Mouse (Mus musculus): ENCODE results near the gene Rps27l.

Gene Rps27l

DNA sequence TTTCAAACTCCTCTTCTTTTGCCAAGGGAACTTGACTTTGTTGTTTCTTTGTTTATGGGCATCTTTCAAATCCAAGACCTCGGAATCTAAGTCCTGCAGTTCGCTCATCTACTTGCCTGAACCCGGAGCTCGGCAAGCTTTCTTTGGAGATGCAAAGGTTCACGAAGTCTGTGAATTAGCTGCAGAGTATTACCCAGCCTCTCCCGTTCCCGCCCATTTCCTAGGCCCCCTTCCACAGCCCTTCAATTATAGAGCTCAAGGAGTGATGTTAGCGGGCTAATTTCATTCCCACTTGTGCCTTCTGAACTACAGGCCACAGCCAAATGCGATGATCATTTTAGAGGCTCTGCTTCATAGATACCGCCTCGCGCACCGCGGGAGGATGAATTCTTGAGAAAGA lies 25.9 kb upstream of the Rps27l start:
- no peak for DNase-seq (ENCODE audit: extremely low read depth, low read depth)

DNA sequence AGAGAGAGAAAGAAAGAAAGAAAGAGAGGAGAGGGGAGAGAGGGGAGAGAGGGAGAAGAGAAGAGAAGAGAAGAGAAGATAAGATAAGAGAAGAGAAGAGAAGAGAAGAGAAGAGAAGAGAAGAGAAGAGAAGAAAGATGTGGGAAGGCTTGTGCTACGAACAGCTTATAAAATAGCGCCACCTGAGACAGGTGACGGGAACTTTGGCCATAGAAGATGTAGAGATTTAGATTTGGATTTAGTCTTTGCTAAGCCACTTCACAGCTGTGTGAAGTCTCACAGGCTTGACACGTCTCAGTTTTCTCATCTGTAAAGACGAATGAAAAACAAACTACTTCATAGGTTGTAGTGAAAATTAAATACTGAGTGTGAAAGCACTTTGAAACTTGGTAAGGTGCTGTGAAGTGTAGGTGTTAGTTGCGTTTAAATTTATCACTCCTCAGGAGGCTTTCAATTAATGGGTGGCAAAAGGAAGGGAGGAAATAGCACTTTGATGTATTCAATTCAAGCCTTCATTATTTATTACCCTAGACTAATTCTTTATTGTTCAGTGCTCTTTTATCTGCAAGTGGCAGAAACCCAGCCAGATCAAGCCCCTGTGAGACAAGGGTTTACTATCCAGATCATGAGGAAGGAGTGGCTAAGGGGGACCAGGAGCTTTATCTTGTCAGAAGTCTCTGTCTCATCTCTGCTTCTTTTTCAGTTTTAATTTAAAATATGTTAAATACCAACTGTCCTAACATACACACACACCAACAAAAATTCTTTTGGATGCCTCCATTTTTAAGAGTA lies 25.2 kb upstream of the Rps27l start:
- peak; percentile 15 for DNase-seq (ENCODE audit: extremely low read depth, low read depth)

GRCm38 (mm10) chr9:66922076-66922475 lies 23.8 kb upstream of the Rps27l start:
- peak; percentile 14 for DNase-seq (ENCODE audit: extremely low read depth, low read depth)

DNA sequence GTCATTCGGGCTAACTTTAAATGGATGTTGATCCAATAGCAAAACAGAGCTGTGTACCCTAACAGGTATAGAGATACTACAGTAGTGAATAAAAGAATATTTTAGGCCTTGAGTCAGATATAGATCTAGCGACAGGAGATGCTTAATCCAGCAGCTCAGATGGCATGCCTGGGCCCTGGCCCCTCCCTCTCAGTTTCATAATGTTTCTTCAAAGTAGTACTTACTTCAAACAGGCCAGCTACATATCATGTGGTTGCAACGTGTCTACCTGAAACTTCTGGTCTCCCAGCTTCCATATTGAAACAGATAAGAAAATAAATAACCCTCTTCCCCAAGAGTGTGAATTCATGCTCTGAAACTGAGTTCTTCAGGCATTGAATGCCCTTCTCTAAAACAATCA lies 20.0 kb upstream of the Rps27l start:
- no peak for DNase-seq (ENCODE audit: extremely low read depth, low read depth)

DNA sequence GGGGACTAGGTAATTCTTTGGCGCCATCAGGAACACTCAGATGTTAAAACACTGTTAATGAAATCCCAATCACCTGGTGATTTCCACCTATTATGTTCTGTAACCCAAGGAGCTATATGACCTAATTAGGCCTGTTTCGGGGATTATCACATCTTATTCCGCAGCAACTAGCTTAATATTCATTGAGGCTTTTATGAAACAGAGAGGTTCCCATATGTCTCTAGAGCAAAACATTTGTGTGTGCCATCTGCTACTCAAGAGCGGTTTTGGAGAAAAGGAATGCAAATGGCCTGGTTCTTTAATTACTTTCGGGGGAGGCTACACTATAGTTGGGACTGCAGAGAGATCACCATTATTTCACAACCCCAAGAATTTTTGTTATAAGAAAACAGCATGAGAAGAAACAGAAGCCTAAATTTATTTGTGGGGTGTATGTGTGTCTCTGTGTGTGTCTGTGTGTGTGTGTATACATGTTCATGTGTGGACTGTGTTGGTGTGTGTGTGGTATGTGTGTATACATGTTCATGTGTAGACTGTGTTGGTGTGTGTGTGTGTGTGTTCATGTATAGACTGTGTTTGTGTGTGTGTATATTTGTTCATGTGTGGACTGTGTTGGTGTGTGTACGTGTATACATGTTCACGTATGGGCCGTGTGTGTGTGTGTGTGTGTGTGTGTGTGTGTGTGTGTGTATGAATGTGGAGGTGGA lies 18.0 kb upstream of the Rps27l start:
- DNase-seq (ENCODE audit: extremely low read depth, low read depth): no peak

DNA sequence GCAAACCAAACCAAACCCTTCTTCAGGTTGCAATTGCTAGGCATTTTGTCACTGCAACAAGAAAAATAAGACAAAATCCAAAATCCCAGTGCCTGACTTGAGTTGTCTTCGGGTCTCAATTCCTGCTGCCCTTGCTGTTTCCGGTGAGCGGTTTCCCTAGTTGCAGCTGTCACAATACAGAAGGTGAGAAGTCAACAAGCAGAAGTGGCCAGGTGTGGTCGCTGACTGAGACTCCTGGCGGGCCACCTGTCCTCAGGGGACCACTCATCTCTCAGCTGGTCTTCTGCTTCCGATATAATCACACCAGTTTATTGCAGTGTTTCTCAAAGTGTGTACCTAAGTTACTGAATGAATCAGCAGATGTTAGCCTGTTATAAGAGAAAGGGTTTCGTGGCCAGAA lies 15.5 kb upstream of the Rps27l start:
- no peak for DNase-seq (ENCODE audit: extremely low read depth, low read depth)

GRCm38 (mm10) chr9:66933869-66934808 lies 11.7 kb upstream of the Rps27l start:
- no peak for DNase-seq (ENCODE audit: extremely low read depth, low read depth)

- no peak for DNase-seq (ENCODE audit: extremely low read depth, low read depth)
Measured at GRCm38 (mm10) chr9:66937507-66937906, 8.4 kb upstream of the Rps27l start.

DNA sequence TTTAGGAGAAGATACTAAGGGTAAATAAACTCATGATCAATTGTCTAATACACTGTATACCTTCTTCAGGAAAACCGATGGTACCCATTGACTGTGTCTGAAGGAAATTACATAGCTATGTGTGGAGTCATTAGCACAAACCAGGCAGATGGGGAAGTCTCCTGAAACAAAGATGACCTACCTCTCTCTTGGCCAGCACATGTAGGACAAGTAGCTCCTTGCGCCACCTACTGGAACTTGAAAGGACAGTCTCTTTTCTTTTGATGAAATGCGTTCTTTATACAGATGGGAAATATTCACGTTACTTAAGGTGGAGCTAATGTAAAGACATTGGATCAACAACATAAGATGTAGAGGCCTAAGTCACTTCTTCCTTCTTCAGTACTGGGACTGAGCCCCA lies 7.0 kb upstream of the Rps27l start:
- peak; percentile 92 for DNase-seq (ENCODE audit: extremely low read depth, low read depth)

DNA sequence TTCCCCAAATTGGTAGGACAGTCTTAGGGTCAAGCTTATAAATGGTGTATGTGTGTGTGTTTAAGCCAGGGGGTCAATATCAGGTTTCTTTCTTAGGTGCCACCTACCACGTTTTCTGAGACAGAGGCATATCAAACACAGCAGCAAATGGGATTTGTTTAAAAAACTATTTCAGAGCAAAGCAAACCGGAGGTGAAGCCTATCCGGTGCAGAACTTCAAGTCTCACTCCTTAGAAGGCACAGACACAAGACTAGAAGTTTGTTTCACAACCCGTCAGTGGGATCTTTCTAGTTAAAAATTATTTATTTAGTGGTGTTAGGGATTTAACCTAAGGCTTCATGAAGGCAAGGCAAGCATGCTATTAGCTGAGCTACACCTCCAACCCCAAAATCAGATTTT lies 725 bp upstream of the Rps27l start:
- no peak for DNase-seq (ENCODE audit: extremely low read depth, low read depth)

DNA sequence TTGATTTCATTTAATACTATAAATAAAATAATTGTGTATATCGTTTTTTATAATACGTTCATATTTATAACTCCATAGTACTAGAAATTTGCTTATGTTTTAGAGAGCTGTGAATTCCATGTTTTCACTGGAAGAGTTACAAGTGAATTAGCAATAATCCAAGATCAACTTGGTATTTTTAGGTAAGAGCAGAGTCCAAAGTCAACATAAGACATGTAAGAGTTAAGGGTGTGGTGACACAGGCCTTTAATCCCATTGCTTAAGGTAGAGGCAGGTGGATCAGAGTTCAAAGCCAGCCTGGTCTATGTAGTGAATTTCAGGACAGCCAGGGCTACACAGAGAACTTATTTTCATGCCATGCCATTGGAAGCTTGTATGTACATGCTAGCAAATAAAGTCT lies 2.6 kb downstream of the Rps27l start:
- DNase-seq (ENCODE audit: extremely low read depth, low read depth): no peak

DNA sequence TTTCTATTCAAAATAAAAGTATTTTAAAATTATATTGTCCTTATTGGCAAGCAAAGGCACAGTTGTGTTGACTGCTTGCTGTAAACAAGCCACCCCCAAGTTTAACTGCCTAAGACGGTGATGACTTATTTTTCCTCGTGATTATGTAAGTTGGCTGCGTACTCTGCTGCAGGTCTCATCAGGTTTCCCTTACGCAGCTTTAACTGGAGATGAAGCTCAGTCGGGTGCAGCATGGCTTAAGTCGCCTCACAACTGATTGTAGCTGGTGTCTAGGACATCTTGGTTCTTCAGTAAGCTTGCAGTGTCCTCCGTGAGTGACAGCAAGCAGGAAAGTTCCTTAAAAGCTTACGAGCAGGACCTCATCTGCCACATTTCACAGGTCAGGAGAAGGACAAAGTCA lies 6.4 kb downstream of the Rps27l start:
- DNase-seq (ENCODE audit: extremely low read depth, low read depth): no peak

- no peak for DNase-seq (ENCODE audit: extremely low read depth, low read depth)
Measured at GRCm38 (mm10) chr9:66952886-66953285, 7.0 kb downstream of the Rps27l start.

DNA sequence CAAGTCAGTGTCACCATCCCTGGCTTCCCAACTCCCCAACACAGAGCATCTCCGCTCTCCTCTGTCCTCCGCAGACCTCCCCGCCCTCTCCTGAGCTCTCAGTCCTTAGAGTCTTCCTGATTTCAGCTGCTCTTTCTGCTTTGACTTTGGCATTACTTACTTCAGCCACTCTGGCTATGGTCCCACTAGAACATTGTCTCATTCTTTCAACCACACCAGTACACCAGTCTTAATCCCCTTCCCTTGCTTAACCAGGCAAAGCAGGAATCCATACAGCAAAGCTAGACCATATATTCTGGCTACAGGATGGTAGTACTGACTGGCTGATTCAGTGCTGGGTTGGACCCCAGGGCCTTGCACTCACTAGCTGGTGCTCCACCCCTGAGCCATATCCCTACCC lies 11.6 kb downstream of the Rps27l start:
- DNase-seq (ENCODE audit: extremely low read depth, low read depth): no peak

GRCm38 (mm10) chr9:66961478-66961877 lies 15.6 kb downstream of the Rps27l start:
- DNase-seq (ENCODE audit: extremely low read depth, low read depth): no peak

GRCm38 (mm10) chr9:66967492-66967891 lies 21.6 kb downstream of the Rps27l start:
- no peak for DNase-seq (ENCODE audit: extremely low read depth, low read depth)

- DNase-seq (ENCODE audit: extremely low read depth, low read depth): no peak
Measured at GRCm38 (mm10) chr9:66971116-66971515, 25.2 kb downstream of the Rps27l start.

- DNase-seq (ENCODE audit: extremely low read depth, low read depth): peak; percentile 87
Measured at GRCm38 (mm10) chr9:66974721-66975225, 28.9 kb downstream of the Rps27l start.

DNA sequence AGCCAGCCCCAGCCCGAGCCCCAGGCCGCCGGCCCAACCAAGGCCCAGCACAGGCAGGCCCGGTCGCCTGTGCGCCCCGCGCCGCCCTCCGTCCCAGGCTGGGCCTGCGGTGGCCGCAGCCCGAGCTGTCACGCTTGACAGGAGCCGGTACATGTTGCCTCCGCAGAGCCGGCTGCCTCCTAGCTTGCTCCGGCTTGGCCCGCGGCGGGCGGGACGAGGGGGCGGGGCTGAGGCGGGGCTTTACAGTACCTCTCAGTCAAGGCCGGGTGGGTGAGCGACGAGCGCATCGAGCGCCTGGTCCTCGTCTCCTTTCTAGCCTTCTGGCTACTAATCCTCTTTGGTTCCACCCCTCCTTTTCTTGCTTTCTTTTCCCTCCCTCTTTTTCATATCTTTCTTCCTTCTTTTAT lies 29.4 kb downstream of the Rps27l start, which contains the start of gene Lactb:
Gene Lactb, minus strand, starts transcription at position 246 of the 407 bp plus-strand sequence.
- peak; percentile 89 for DNase-seq (ENCODE audit: extremely low read depth, low read depth)

- no peak for DNase-seq (ENCODE audit: extremely low read depth, low read depth)
Measured at GRCm38 (mm10) chr9:66977121-66977520, 31.2 kb downstream of the Rps27l start.

- DNase-seq (ENCODE audit: extremely low read depth, low read depth): peak; percentile 16
Measured at GRCm38 (mm10) chr9:66977982-66978381, 32.1 kb downstream of the Rps27l start.

Data from MEL-GATA-1-ER (cell line).